Mouse (Mus musculus) cortical plate, adult 2 months (tissue): Measurements from ENCODE around the gene Lamp1. TPM values are rescaled to one million over a fixed set of nuclear protein-coding genes. Genes with fewer than 3 reads are reported as not detected.

Experiments
- H3K27ac ChIP-seq: fragments of 200-500 bp; 2 replicates; pipeline ENCODE4 v1.5.1; 2012; ENCODE audit warnings: low read length, control low read depth, inconsistent platforms; ENCODE audit not compliant: insufficient read depth
- H3K4me1 ChIP-seq: fragments of 200-500 bp; 2 replicates; pipeline ENCODE4 v1.6.1; 2011; ENCODE audit warnings: low read length; ENCODE audit not compliant: control insufficient read depth, insufficient read depth
- H3K4me3 ChIP-seq: fragments of 200-500 bp; 2 replicates; pipeline ENCODE4 v1.5.1; 2011; ENCODE audit warnings: mild to moderate bottlenecking, low read length, control low read depth; ENCODE audit not compliant: insufficient read depth
- CTCF ChIP-seq: fragments of 200-500 bp; IDR thresholded peaks from 2 replicates; pipeline ENCODE4 v1.5.1; 2011; ENCODE audit warnings: mild to moderate bottlenecking, control low read depth, low read length; ENCODE audit not compliant: insufficient read depth; ENCODE audit errors: extremely low read depth
- POLR2A ChIP-seq: fragments of 200-500 bp; IDR thresholded peaks from 2 replicates; pipeline ENCODE4 v1.6.1; 2011; ENCODE audit warnings: mild to moderate bottlenecking, low read length, control low read depth; ENCODE audit not compliant: insufficient read depth; ENCODE audit errors: extremely low read depth
- polyA plus RNA-seq: library from polyadenylated mRNA; depleted of rRNA; stranded (reverse); fragments of >200 nt; gene quantifications from 2 replicates; pipeline ENCODE4 v1.2.3, GENCODE M21; 2012

Gene Lamp1
- polyA plus RNA-seq, 1 experiment: 453 TPM

GRCm38 (mm10) chr8:13159377-13159881, 468 bp downstream of the Lamp1 start:
- Histone ChIP-seq H3K4me1 (peaks cover 6% of the 10 kb centered on the region), H3K4me3 (peak overlapping the region; percentile 97), H3K27ac (peak overlapping the region; percentile 17; the same call in 1 of the 2 replicates)
- TF ChIP-seq CTCF (no peak), POLR2A (no peak)

DNA sequence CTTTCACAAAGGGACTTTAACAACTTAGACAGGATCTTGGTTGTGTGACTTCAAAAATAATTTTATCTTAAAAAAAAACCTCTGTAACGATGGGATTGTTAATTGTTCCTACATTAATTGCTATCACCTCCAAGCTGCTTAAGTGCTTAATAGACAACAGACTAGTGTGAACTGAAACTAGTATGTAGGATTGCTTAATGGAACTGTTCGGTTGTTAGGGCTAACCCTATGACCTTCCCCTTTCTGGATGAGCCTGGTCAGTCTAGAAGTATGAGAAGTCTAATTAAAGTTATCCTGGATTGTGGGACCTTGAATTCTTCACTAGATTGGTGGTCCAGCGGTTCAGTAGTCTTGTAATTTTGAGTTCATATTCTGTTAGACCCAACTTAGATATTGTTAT, 1.7 kb downstream of the Lamp1 start:
- Histone ChIP-seq H3K27ac (no peak overlapping the region), H3K4me3 (peak overlapping the region; percentile 97; the same call in 1 of the 2 replicates), H3K4me1 (peaks cover 6% of the 10 kb centered on the region)
- TF ChIP-seq CTCF (no peak), POLR2A (no peak)

- Histone ChIP-seq H3K27ac (no peak overlapping the region), H3K4me3 (no peak overlapping the region), H3K4me1 (peaks cover 6% of the 10 kb centered on the region)
- TF ChIP-seq CTCF (no peak), POLR2A (no peak)
Measured at GRCm38 (mm10) chr8:13162098-13162497, 3.1 kb downstream of the Lamp1 start.

GRCm38 (mm10) chr8:13163563-13163962, 4.6 kb downstream of the Lamp1 start:
- H3K4me3 ChIP-seq: no peak overlapping the region
- H3K27ac ChIP-seq: no peak overlapping the region
- H3K4me1 ChIP-seq: peaks cover 5% of the 10 kb centered on the region
- TF ChIP-seq POLR2A (no peak), CTCF (no peak)

DNA sequence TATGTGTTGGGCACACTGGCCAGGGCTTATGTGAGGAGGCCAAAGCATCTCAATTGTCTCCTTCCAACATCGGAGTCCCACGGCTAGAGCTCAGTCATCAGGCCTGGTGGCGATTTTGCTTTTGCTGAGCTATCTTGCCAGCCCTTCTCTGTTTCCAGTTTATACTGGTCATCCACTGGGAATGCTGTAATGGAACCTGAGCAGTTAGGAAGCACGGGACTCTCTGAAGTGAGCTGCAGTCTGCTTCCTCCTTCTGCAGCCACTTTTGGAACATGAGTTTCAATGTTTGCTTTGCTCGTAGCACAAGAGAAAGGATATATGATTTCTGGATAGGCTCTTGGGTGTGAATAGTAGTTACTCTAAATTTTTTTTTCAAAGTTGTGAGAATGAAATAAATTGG, 5.4 kb downstream of the Lamp1 start:
- H3K4me1 ChIP-seq: peaks cover 3% of the 10 kb centered on the region; the same call in 1 of the 2 replicates
- TF ChIP-seq CTCF: no peak
- H3K4me3 ChIP-seq: no peak overlapping the region
- H3K27ac ChIP-seq: no peak overlapping the region

DNA sequence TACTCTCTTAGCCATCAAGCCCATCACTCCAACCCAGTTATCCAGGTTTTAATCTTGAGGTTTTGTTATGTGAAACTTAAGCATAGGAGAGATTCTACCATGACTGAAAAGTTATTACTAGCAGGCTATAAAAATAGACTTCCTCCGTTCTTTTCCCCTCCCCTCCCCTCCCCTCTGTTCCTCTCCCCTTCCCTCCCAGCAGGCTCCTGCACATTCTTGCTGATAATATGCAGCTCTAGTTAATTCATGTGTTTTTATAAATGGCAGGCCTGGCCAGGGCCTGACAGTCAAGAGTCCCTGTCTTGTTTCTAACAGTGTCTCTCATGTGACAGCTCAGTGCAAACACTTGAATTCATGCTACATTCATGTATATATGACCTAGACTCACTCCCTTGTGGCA, 11.5 kb downstream of the Lamp1 start:
- Histone ChIP-seq H3K27ac (no peak overlapping the region), H3K4me3 (no peak overlapping the region), H3K4me1 (no peaks in the 10 kb centered on the region)
- TF ChIP-seq POLR2A (no peak), CTCF (no peak)

GRCm38 (mm10) chr8:13174305-13174704, 15.3 kb downstream of the Lamp1 start:
- Histone ChIP-seq H3K4me1 (no peaks in the 10 kb centered on the region), H3K4me3 (no peak overlapping the region), H3K27ac (no peak overlapping the region)
- TF ChIP-seq CTCF: no peak
- TF ChIP-seq POLR2A: no peak

DNA sequence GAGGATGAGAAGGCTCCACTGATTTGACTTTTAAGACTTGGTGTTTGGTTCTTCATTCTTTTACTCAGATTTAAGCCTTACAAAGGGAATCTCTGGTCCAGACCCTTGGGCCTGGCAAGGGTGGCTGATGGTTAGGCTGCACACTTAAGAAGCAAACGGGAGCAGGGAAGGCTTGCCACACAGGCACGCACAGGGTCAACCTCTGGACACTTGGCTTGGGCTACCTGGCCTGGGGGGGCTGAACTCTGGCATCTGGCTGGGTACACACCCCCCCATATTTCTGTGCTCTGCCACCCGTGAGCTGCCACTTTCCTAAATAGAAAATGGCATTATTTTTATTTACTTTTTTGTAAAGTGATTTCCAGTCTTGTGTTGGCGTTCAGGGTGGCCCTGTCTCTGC, 15.8 kb downstream of the Lamp1 start:
- Histone ChIP-seq H3K4me3 (no peak overlapping the region), H3K27ac (no peak overlapping the region), H3K4me1 (no peaks in the 10 kb centered on the region)
- TF ChIP-seq POLR2A (no peak), CTCF (no peak)

DNA sequence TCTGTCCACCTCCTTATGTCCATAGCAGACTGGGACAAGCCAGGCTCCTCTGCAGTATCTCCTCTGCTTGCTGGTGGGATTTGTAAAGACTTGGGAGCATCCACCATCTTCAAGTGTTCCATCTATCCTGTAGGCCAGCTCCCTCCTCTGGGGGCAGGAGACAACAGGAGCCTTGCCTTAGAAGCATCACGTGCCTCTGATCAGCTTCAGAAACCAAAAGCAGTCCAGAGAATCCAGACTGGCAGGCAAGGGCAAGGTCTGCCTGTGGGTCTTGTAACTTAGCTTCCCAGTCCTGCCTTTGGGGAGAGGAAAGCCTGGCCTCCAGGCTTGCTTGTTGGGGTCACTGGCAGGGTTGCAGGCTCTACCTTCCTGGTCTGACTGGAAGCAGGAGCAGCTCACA, 16.7 kb downstream of the Lamp1 start:
- Histone ChIP-seq H3K4me3 (no peak overlapping the region), H3K27ac (no peak overlapping the region), H3K4me1 (no peaks in the 10 kb centered on the region)
- TF ChIP-seq POLR2A (no peak), CTCF (no peak)

DNA sequence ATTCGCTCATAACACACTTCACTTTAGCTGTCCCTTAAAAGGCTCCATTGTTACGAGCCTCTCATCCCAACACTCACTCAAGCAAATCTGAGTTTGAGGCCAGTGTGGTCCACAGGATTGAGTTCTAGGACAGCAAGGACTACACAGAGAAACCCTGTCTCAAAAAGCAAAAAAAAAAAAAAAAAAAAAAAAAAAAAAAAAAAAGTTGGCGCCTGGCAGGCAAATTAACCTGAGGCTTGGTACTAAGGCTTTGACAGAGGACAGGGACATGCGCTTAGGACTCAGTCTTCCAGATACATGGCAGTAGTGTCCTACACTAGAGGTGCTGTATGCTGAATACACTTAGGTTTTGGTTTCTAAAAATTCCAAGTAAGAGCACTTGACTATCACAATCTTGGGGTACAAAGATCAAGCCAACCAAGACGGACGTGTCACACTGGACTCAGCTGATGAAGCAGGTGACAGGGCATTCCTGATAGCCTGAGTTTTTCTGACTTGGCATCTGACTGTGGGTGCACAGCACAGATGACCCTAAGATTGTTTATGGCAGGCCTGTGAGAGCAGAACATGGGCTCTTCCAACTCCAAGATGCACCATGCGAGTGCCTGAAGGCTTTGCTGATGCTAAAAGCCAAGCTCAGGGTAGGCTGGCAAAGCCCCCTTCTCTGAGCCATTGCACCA, 18.4 kb downstream of the Lamp1 start:
- no peaks in the 10 kb centered on the region for H3K4me1 ChIP-seq
- no peak overlapping the region for H3K27ac ChIP-seq
- H3K4me3 ChIP-seq: no peak overlapping the region
- TF ChIP-seq POLR2A (no peak), CTCF (no peak)

DNA sequence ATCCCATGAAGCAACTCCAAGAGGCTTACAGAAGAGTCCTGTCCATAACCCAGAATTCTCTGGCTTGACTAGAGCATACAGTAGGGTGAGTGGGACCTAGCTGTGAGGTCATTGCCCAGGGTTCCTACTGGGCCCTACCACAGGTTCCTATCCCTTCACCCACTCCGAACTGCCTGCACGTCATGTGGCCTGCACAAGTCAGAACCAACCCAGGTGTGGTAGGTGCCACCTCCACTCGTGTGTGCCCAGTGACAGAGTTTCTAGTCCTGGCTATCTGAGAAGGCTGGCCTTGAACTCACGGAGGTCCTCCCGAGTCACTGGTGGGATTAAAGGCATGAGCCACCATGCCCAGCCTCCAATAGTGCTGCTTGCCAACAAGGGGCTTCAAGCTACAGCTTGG, 19.2 kb downstream of the Lamp1 start:
- Histone ChIP-seq H3K4me3 (no peak overlapping the region), H3K4me1 (no peaks in the 10 kb centered on the region), H3K27ac (no peak overlapping the region)
- TF ChIP-seq CTCF (no peak), POLR2A (no peak)
